Mouse (Mus musculus): Measurements from ENCODE around the gene Lmx1b. TPM values are rescaled to one million over a fixed set of nuclear protein-coding genes. Genes with fewer than 3 reads are reported as not detected.

The Lmx1b gene
- total RNA-seq, 2 experiments from 2014 or later: 0.10 to 0.41 TPM

DNA sequence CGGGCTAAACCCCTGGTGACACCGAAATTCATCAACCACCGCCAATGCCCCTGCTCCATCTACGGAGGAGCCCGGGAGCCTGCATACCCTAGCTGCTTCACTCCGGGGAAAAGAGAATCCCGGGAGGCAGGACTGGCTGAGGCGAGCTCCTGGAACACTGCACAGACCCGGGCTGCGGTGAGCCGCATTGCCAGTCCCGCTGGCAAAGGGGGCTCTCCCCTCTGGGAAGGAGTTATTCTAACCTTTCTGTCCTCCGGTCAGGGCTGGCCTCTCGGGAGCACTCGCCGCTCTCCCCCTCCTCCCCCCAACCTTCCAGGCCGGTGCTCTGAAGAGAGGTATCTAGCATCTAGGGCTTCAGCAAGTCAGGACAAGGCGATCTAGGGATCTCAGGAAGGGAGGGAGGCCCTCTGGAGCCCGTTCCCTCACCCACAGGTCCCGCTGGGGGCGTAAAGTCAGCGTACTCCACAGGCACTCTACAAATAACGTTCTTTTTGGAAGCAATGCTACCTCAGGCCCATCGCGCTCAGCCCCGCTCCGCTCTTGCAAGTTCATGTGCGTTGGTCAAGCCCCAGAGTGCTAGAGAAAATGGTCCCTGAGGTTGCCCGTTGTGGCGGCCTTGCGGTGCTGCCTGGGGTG, 8.5 kb downstream of the Lmx1b start:
- no peak for DNase-seq (ENCODE audit: low spot score in 2 of 2)
- no peak overlapping the region for H3K27ac ChIP-seq
- TF ChIP-seq CTCF (conservative IDR thresholded peaks at IDR 0.05): no peak
- no peak overlapping the region for H3K4me3 ChIP-seq

DNA sequence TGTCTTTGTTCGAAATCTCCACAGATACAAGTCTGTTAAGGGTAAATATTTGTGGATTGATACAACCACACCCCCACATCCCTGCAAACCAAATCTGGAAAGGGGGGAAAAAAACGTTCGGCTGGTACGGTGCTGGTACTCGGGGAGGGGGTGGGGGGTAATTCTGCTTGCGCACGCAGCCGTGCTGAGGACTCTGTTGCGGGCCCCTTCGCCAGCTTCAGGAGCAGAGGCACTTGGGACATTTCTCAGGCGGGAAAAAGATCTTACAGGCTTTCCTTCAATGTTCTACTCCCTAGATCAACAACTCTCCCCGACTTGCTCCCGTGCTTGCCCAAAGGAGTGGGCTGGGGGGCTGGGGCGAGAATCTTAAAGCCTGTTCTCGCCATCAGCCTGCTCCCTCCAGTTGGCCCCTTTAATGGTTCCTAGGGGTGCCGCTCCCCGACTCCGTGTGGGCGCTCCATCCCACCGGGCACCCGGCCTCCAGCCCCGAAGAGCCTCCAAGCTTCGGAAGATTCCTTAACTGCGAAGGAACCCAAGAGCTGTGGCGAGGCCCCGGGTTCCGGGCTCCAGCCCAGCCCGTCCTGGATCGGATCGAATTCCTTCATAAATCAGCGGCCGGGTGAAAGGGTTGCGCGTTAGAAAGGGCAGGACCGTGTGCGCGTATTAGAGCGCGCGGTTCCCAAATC, 9.1 kb downstream of the Lmx1b start:
- no peak overlapping the region for H3K4me3 ChIP-seq
- no peak for TF ChIP-seq CTCF (conservative IDR thresholded peaks at IDR 0.05)
- no peak for DNase-seq (ENCODE audit: low spot score in 2 of 2)
- no peak overlapping the region for H3K27ac ChIP-seq

DNA sequence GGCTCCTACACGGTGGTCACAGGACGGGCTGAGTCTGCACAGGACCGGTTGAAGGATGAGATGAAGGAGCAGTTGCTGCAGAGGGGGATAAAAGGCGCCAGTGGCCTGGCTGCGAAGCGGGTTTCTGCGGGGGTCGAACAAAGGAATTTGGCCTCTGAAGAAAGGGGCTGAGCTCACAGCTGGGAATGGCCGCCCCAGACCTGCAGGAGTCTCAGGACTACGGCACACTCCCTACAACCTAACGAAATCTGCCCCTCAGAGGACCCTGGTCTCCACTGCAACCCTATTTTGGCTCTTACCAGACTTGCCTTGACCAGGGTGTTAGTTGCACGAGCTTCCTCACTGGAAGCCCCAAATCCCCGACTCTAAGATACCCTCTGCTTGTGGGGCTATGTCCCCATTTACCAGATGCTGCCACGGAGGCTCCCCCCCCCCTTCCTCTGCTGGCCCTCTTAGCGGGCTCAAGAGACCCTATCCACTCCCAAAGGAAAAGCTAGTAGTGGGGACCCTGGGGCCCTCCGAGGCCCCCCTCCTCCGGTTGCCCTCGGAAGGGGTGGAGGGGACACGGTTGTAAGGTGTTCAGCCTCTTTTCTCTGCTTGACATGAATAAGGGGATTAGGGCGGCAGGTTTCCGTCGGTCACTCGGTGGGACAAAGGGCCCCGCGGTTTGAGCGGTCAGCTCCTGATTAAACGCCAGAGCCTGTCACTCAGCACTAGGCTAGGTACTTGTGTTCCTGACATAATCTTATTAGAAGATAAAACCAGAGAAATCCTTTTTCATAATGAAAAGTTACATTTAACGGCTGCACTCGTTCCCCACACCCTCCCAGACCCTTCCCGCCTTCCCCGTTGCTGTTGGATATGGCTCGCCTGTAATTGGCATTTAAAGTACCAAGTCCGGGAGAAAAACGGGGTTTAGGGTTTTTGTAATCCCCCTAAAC, 10.0 kb downstream of the Lmx1b start:
- no peak for TF ChIP-seq CTCF (conservative IDR thresholded peaks at IDR 0.05)
- Histone ChIP-seq H3K4me3 (no peak overlapping the region), H3K27ac (no peak overlapping the region)
- no peak for DNase-seq (ENCODE audit: low spot score in 2 of 2)

DNA sequence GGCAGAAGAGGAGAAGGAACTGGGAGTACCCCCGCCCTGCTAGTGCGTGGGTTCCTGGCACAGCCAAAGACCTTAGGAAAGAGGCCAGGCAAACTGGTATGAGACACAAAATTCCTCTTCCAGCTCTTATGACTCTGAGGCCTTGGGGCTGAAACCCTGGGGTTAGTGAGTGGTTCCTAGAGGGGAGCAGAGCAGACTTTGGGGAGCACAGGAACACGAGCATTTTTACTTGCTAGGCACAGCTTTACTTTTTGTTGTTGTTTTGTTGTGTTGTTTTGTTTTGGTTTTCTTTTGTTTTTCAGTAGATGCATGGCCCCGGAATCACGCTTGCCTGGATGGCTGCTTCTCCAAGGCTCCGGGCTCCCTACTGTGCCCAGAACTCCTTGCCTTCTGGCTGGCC, 10.7 kb downstream of the Lmx1b start:
- Histone ChIP-seq H3K4me3 (no peak overlapping the region), H3K27ac (no peak overlapping the region)
- no peak for TF ChIP-seq CTCF (conservative IDR thresholded peaks at IDR 0.05)
- DNase-seq (ENCODE audit: low spot score in 2 of 2): no peak

DNA sequence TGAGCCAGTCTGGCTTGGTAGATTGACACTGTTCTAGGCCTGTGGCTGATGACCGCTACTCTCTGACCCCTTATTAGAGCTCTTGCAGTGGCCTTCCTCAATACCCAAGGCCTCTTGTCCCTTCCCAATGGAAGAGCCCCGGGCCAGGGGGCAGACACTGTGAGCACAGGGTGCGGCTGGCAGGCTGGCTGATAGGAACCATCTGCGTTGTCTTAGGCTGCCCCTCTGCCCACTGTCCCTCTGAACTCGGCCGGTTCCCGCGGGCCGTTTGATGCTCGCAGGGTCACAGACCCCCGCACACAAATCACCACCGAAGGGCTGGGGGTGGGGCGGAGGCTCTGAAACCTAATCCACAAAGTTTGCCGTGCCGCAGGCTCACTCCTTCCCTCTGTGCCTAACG, 11.5 kb downstream of the Lmx1b start:
- H3K27ac ChIP-seq: no peak overlapping the region
- TF ChIP-seq CTCF (conservative IDR thresholded peaks at IDR 0.05): no peak
- DNase-seq (ENCODE audit: low spot score in 2 of 2): no peak
- no peak overlapping the region for H3K4me3 ChIP-seq

DNA sequence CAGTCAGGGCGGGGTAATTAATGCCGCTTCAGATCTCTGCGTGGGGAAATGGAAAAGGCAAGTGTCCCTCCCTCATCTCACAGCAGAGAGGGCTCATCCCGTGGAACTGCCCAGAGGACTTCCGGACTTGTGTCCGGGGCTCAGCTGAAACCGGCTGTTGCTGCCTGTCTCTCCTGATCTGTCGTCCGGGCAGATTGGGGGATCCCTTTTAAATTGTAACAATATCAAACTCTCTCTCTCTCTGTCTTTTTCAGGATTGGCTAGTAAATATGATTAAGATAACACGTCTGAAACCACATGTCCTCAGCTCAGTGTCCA, 13.3 kb downstream of the Lmx1b start:
- Histone ChIP-seq H3K4me3 (no peak overlapping the region), H3K27ac (no peak overlapping the region)
- DNase-seq (ENCODE audit: low spot score in 2 of 2): no peak
- TF ChIP-seq CTCF (conservative IDR thresholded peaks at IDR 0.05): no peak

DNA sequence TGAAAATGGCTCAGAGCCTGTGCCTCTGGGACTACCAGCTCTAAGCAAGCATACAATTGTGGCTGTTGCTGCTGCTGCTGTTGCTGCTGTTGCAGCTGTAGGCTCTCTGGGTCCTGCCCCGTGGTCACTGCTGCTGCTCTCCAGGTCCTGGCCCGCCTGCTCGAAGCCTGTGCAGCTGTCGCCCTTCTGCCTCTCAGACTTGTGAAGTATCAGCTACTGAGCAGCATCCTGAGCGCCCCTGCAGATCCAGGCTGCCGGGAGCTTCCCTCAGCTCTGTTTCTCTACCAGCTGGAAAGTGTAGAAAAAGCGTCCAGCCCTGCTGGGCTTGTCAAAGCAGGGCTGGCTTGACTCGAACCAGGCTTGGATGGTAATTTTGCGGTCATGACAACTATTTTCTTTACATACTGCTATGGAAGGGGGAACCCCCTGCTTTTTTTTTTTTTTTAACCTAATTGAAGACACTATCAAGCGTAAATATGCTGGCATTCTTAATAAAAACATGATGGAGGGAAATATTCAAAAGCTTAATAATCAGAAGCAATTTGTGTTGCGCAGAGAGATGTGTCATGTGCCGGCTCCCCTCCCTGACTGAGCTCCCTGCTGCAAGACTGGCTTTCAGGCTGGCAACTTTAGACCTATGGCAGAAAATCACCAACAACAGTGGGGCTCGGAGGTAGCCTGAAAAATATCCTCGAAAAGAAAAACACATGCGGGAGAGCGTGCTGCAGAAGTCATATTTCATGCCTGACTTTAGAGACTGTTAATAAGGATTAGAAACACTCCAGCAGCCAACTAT, 13.9 kb downstream of the Lmx1b start:
- no peak overlapping the region for H3K27ac ChIP-seq
- no peak overlapping the region for H3K4me3 ChIP-seq
- DNase-seq (ENCODE audit: low spot score in 2 of 2): no peak
- TF ChIP-seq CTCF (conservative IDR thresholded peaks at IDR 0.05): no peak

DNA sequence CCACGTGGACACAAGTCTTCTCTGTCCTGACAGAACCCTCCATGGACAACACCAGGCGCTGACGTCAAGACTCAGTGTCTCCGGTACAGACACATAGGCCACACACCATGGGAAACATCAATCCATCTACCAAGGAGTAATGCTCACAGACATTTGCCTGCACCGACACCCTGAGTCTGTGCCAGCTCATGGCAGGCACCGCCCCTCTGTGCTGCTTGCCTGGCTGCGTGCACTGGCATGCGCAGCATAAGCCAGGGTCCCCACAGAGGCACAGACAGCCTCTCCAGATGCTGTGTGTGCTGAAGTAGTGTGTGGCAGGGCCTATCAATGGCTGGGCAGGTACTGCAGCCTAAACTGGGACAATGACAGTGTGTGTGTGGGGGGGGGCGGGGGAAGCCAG, 22.6 kb downstream of the Lmx1b start:
- Histone ChIP-seq H3K27ac (no peak overlapping the region), H3K4me3 (no peak overlapping the region)
- DNase-seq (ENCODE audit: low spot score in 2 of 2): no peak
- TF ChIP-seq CTCF (conservative IDR thresholded peaks at IDR 0.05): no peak

DNA sequence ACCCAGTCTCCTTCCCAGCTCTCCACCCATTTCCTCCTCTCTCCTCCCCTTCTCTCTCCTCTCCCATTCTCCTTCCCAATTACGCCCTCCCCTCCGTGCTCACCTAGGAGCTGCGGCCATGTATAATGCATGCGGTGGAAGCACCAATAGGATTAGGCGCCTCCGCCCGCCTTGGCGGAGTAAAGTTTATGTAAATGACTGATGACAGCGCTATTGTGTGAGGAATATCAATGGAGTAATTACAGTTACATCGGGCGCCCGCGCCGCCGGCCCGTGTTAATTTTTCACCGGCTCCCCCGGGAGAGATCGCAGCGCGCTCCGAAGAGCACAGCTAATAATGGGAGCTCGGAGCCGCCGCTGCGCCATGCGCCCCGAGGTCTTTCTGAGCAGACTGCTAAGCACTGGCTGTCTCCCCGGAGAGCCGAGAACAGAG, 23.9 kb downstream of the Lmx1b start:
- 0 out of 2 replicates have a peak, but pooled peaks have one; percentile 5 for TF ChIP-seq CTCF (conservative IDR thresholded peaks at IDR 0.05)
- DNase-seq (ENCODE audit: low spot score in 2 of 2): peak; percentile 44 to 45
- H3K4me3 ChIP-seq: peak overlapping the region; percentile 49
- H3K27ac ChIP-seq: peak overlapping the region; percentile 59

DNA sequence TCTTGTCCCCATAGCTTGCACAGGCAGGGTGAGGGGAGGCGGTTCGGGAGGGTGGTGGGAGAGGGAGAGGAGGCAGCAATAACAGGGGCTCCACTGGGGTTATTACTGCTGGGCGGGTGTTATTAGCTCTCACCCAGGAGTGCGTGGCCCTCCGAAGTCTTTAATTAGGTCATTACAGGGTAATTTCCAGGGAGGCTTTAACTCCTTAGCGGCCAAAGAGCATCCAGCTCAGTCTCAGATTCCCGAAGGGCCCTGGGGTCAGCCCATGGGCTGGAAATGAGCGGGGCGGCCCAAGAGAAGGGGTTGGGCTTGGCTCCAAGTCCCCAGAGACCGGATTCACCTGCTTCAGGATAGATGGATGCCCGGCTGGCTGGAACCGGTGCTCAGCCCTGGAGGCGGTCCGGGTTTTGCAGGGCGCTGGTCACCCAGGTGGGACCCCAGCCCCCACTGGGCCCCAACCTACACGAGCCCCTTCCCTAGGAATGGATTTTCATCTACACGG, 24.4 kb downstream of the Lmx1b start:
- Histone ChIP-seq H3K27ac (peak overlapping the region; percentile 59), H3K4me3 (peak overlapping the region; percentile 49)
- no peak for DNase-seq (ENCODE audit: low spot score in 2 of 2)
- no peak for TF ChIP-seq CTCF (conservative IDR thresholded peaks at IDR 0.05)

DNA sequence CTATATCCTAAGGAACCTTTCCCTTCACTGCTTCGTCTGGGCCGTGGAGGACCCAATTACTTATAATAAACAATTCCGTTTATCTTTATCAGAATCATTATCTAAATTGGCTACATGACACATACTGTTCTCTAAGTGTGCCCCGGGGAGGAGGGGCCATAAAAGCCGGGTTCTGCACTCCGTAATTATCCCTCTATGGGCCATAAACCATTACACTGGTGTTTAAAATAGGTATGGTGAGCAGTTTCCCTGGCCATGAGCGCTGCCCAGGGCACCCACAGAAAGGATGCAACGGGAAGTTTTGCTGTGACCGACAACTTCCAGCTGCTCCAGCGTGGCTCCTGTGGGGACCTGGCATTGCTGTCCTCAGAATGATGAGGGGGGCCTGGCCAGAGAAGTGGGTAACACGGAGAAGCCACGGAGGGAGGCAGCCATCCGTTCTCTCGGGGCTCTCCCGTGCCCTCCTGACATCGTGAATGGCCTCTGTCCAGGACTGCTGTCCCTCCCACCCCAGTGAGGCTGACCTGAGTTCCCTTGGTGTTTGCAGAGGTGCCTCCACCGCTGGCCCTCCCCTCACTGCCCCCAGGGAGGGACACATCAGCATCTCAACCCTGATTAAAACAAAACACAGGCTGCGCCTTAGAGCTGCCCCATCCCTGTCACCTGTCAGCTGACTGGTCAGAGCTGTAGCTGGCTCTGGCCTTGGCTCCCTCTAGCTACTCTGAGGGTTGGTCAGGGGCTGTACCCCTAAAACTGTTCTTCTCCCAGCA, 34.6 kb downstream of the Lmx1b start:
- no peak for TF ChIP-seq CTCF (conservative IDR thresholded peaks at IDR 0.05)

More for the DNA sequence above, 34.6 kb downstream of the Lmx1b start:
- DNase-seq (ENCODE audit: low spot score in 2 of 2): no peak
- no peak overlapping the region for H3K27ac ChIP-seq
- H3K4me3 ChIP-seq: no peak overlapping the region
